Mouse (Mus musculus) CD4-positive, CD25-positive, alpha-beta regulatory T cell, adult 9 weeks (primary cell): Measurements from ENCODE around the gene Rad18. TPM values are rescaled to one million over a fixed set of nuclear protein-coding genes. Genes with fewer than 3 reads are reported as not detected.

Source experiments
- polyA plus RNA-seq: library from polyadenylated mRNA; unstranded; fragments of 100-300 nt; shearing (Covaris generic); gene quantifications from one replicate; pipeline ENCODE4 v1.2.1, GENCODE M21; 2017

The Rad18 gene
- polyA plus RNA-seq, result 60.4 TPM

DNA sequence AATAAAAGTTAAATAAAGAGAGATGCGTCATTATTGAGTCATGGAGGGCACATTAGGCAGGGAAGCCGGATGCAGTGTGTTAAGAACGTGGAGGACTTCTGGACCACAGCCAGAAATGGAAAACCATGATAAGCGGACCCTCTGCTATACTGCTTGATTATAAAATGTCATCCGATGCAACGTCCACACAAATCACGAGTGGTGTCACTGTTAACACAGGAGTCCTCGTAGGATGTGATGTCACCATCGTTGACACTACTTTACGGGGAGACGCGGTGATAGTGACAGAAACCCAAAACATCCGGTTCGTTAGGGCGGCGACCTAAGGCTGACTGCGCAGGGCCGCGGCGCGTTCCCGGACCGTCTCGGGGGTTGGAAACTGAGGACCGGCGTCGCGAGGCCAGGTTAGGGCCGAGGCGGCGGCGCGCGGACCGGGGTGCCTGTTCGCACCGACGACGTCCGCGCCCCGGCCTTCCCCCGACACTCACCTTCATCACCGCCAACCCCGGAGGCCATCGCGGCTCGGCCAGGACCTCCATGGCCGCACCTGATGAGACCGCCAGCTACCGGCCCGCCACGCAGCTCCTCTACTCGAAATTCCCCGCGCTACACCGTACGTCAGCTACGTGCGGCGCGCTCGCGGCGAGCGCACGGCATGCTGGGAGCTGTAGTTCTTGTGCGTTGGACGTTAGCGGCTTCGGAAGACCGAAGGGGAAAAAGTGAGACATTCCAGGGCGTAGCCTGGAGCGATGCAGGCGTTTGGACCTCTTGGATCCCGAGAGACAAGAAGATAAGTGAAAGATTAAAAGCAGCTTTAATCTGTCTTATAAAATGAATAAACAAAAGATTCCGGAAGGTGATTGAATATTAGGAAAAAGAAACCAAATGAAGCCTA, at the start of gene Rad18:
Gene Rad18 (minus strand): TSS at position 631 of the 895 bp plus-strand sequence.

Other genes starting within 250 kb of the Rad18 start
- gene Cav3, start 237.2 kb downstream of the Rad18 start, polyA plus RNA-seq, result not detected
- not detected for gene Oxtr, start 206.7 kb downstream of the Rad18 start, polyA plus RNA-seq